Mouse (Mus musculus) intestine, postnatal 0 days (tissue): Measurements from ENCODE around the gene Tnfsf15. TPM values are rescaled to one million over a fixed set of nuclear protein-coding genes. Genes with fewer than 3 reads are reported as not detected.

Experiments used
- ATAC-seq: fragments of 200-750 bp; cut with Nextera tagmentation; 2 replicates; pipeline ENCODE4 v1.8.0; 2017; ENCODE audit warnings: mild to moderate bottlenecking, moderate TSS enrichment, moderate library complexity
- H3K27ac ChIP-seq: fragments of 300-500 bp; sonication (generic); 2 replicates; pipeline ENCODE4 v1.5.1; 2014; ENCODE audit warnings: mild to moderate bottlenecking, low read depth, low read length, moderate library complexity
- H3K27me3 ChIP-seq: fragments of 300-500 bp; sonication (generic); replicated peaks from 2 replicates; pipeline ENCODE4 v1.6.1; 2014; ENCODE audit warnings: low read length, mixed read lengths; ENCODE audit not compliant: control insufficient read depth, insufficient read depth
- H3K36me3 ChIP-seq: fragments of 300-500 bp; sonication (generic); 2 replicates; pipeline ENCODE4 v1.6.1; 2014; ENCODE audit warnings: mild to moderate bottlenecking, moderate library complexity; ENCODE audit not compliant: control insufficient read depth, insufficient read depth
- H3K4me1 ChIP-seq: fragments of 300-500 bp; sonication (generic); replicated peaks from 2 replicates; pipeline ENCODE4 v1.6.1; 2014; ENCODE audit warnings: antibody characterized with exemption, low read length, mixed read lengths; ENCODE audit not compliant: control insufficient read depth, insufficient read depth
- H3K4me2 ChIP-seq: fragments of 300-500 bp; sonication (generic); replicated peaks from 2 replicates; pipeline ENCODE4 v1.6.1; 2014; ENCODE audit warnings: low read depth, mild to moderate bottlenecking, moderate library complexity
- H3K4me3 ChIP-seq: fragments of 300-500 bp; sonication (generic); 2 replicates; pipeline ENCODE4 v1.5.1; 2014; ENCODE audit warnings: low read depth, low read length
- H3K9ac ChIP-seq: fragments of 300-500 bp; sonication (generic); 2 replicates; pipeline ENCODE4 v1.6.1; 2014; ENCODE audit warnings: mild to moderate bottlenecking, low read depth, low read length
- H3K9me3 ChIP-seq: fragments of 300-500 bp; sonication (generic); 2 replicates; pipeline ENCODE4 v1.6.1; 2016; ENCODE audit warnings: mixed run types; ENCODE audit not compliant: control insufficient read depth
- CTCF ChIP-seq: sonication (generic); IDR thresholded peaks from 2 replicates; pipeline ENCODE4 v1.5.1; 2016; ENCODE audit warnings: low read depth, mild to moderate bottlenecking, control low read depth, antibody characterized with exemption, moderate library complexity
- WGBS: fragments of 180-500 bp; shearing (Covaris S2); extraction: QIAGEN DNeasy Blood & Tissue Kit; methylation state at CpG from one replicate; pipeline ENCODE4 v1.1.7; 2014; 5-methylcytosine and 5-hydroxymethylcytosine counted together
- polyA plus RNA-seq: library from polyadenylated mRNA; unstranded; fragments of >200 nt; fragmentation: Nextera tagmentation; extraction: Ambion mirVana; gene quantifications from 2 replicates; pipeline ENCODE4 v1.2.1, GENCODE M21; 2015

Gene Tnfsf15
- polyA plus RNA-seq, 1 experiment from 2014 or later = 0.09 TPM

- no peak overlapping the region for H3K27ac ChIP-seq
- WGBS = 40% methylated on average over 10 of the region's 10 CpGs
Observed at GRCm38 (mm10) chr4:63684412-63685252, 60.3 kb downstream of the Tnfsf15 start.

GRCm38 (mm10) chr4:63683716-63684115, 61.2 kb downstream of the Tnfsf15 start:
- no peaks in the 10 kb centered on the region for H3K9me3 ChIP-seq
- no peak overlapping the region for H3K27ac ChIP-seq
- H3K27me3 ChIP-seq = no peaks in the 10 kb centered on the region
- 0 out of 2 replicates have a peak, but pooled peaks cover 12% of the 10 kb centered on the region for H3K4me1 ChIP-seq
- H3K4me2 ChIP-seq = no peak overlapping the region
- H3K9ac ChIP-seq = no peak overlapping the region
- TF ChIP-seq CTCF = no peak
- no peak for ATAC-seq
- WGBS = 93% methylated on average over 6 of the region's 6 CpGs
- H3K4me3 ChIP-seq = no peak overlapping the region
- H3K36me3 ChIP-seq = no peaks in the 10 kb centered on the region

More at GRCm38 (mm10) chr4:63684412-63685252, 60.3 kb downstream of the Tnfsf15 start:
- H3K27me3 ChIP-seq = no peaks in the 10 kb centered on the region
- no peak for TF ChIP-seq CTCF
- peak; percentile 91 for ATAC-seq
- H3K9me3 ChIP-seq = no peaks in the 10 kb centered on the region
- H3K4me2 ChIP-seq = no peak overlapping the region
- no peak overlapping the region for H3K4me3 ChIP-seq
- H3K9ac ChIP-seq = no peak overlapping the region
- H3K4me1 ChIP-seq = 0 out of 2 replicates have a peak, but pooled peaks cover 12% of the 10 kb centered on the region
- no peaks in the 10 kb centered on the region for H3K36me3 ChIP-seq

- no peak overlapping the region for H3K27ac ChIP-seq
Observed at GRCm38 (mm10) chr4:63683056-63683455, 61.9 kb downstream of the Tnfsf15 start.

GRCm38 (mm10) chr4:63682441-63682840, 62.5 kb downstream of the Tnfsf15 start:
- 0 out of 2 replicates have a peak, but pooled peaks cover 12% of the 10 kb centered on the region for H3K4me1 ChIP-seq
- no peak overlapping the region for H3K4me2 ChIP-seq
- no peaks in the 10 kb centered on the region for H3K27me3 ChIP-seq
- no peaks in the 10 kb centered on the region for H3K9me3 ChIP-seq
- H3K27ac ChIP-seq = no peak overlapping the region
- 59% methylated on average over 2 of the region's 2 CpGs for WGBS
- peak; percentile 63 for ATAC-seq
- TF ChIP-seq CTCF = no peak
- H3K36me3 ChIP-seq = no peaks in the 10 kb centered on the region
- H3K4me3 ChIP-seq = no peak overlapping the region
- H3K9ac ChIP-seq = no peak overlapping the region

More at GRCm38 (mm10) chr4:63683056-63683455, 61.9 kb downstream of the Tnfsf15 start:
- 0 out of 2 replicates have a peak, but pooled peaks cover 12% of the 10 kb centered on the region for H3K4me1 ChIP-seq
- H3K36me3 ChIP-seq = no peaks in the 10 kb centered on the region
- no peak for ATAC-seq
- no peaks in the 10 kb centered on the region for H3K27me3 ChIP-seq
- TF ChIP-seq CTCF = no peak
- 61% methylated on average over 11 of the region's 11 CpGs for WGBS
- H3K4me3 ChIP-seq = no peak overlapping the region
- no peak overlapping the region for H3K4me2 ChIP-seq
- H3K9me3 ChIP-seq = no peaks in the 10 kb centered on the region
- no peak overlapping the region for H3K9ac ChIP-seq

GRCm38 (mm10) chr4:63681557-63681956, 63.4 kb downstream of the Tnfsf15 start:
- no peak overlapping the region for H3K27ac ChIP-seq
- no peak overlapping the region for H3K4me2 ChIP-seq
- TF ChIP-seq CTCF = no peak
- ATAC-seq = no peak
- H3K9ac ChIP-seq = no peak overlapping the region
- WGBS = 85% methylated on average over 3 of the region's 3 CpGs
- no peak overlapping the region for H3K4me3 ChIP-seq
- no peaks in the 10 kb centered on the region for H3K36me3 ChIP-seq
- H3K9me3 ChIP-seq = no peaks in the 10 kb centered on the region
- no peaks in the 10 kb centered on the region for H3K27me3 ChIP-seq
- H3K4me1 ChIP-seq = 0 out of 2 replicates have a peak, but pooled peaks cover 12% of the 10 kb centered on the region

Other genes with a start within 250 kb of the Tnfsf15 start
- gene Whrn, start 249.1 kb downstream of the Tnfsf15 start, polyA plus RNA-seq = 1.3 and 1.8 TPM in 2 replicates
- gene Atp6v1g1, start 200.3 kb downstream of the Tnfsf15 start, polyA plus RNA-seq = 345 and 364 TPM in 2 replicates
- 15.5 and 18.7 TPM in 2 replicates for gene Tmem268, start 186.3 kb downstream of the Tnfsf15 start, polyA plus RNA-seq
- not detected in 2 replicates for gene Gm11213, start 139.9 kb downstream of the Tnfsf15 start, polyA plus RNA-seq
- gene Tex48, start 122.7 kb downstream of the Tnfsf15 start, polyA plus RNA-seq = not detected in 2 replicates
- not detected in 2 replicates for gene Gm11214, start 81.7 kb downstream of the Tnfsf15 start, polyA plus RNA-seq
- gene Tnfsf8, start 116.2 kb upstream of the Tnfsf15 start, polyA plus RNA-seq = 0.08 TPM in 1 of 2 replicates, not detected in the other